Mouse (Mus musculus) 3T3-L1 (cell line): ENCODE results near the gene Wipf2.
A peak's percentile ranks its signal among the peaks of the same experiment; 100 is the strongest.

Experiments
- DNase-seq: peaks from one replicate; pipeline ENCODE4 v3.0.0-alpha.2; 2015; ENCODE audit warnings: low read depth, low spot score

Wipf2 gene

GRCm38 (mm10) chr11:98854116-98854515 is 9.3 kb upstream of the Wipf2 start:
- DNase-seq = no peak

GRCm38 (mm10) chr11:98854659-98855058 is 8.8 kb upstream of the Wipf2 start:
- no peak for DNase-seq

GRCm38 (mm10) chr11:98858759-98859731 is 4.4 kb upstream of the Wipf2 start:
- DNase-seq = peak; percentile 97

GRCm38 (mm10) chr11:98863751-98864429 is 452 bp downstream of the Wipf2 start:
- DNase-seq = peak; percentile 52

GRCm38 (mm10) chr11:98867293-98867692 is 3.9 kb downstream of the Wipf2 start:
- DNase-seq = no peak

- DNase-seq = no peak
Observed at GRCm38 (mm10) chr11:98869906-98870305, 6.5 kb downstream of the Wipf2 start.

- no peak for DNase-seq
Observed at GRCm38 (mm10) chr11:98870791-98871190, 7.4 kb downstream of the Wipf2 start.

GRCm38 (mm10) chr11:98871416-98871815 is 8.0 kb downstream of the Wipf2 start:
- DNase-seq = no peak

GRCm38 (mm10) chr11:98872040-98872439 is 8.6 kb downstream of the Wipf2 start:
- no peak for DNase-seq

- DNase-seq = peak; percentile 32
Observed at GRCm38 (mm10) chr11:98873900-98874299, 10.5 kb downstream of the Wipf2 start.

GRCm38 (mm10) chr11:98877001-98877400 is 13.6 kb downstream of the Wipf2 start:
- DNase-seq = no peak

- DNase-seq = no peak
Observed at GRCm38 (mm10) chr11:98887703-98888102, 24.3 kb downstream of the Wipf2 start.

GRCm38 (mm10) chr11:98889077-98889476 is 25.6 kb downstream of the Wipf2 start:
- no peak for DNase-seq

GRCm38 (mm10) chr11:98889977-98890376 is 26.5 kb downstream of the Wipf2 start:
- no peak for DNase-seq

- no peak for DNase-seq
Observed at GRCm38 (mm10) chr11:98892426-98892825, 29.0 kb downstream of the Wipf2 start.

- DNase-seq = no peak
Observed at GRCm38 (mm10) chr11:98900529-98901125, 37.2 kb downstream of the Wipf2 start.

- no peak for DNase-seq
Observed at GRCm38 (mm10) chr11:98902621-98903245, 39.3 kb downstream of the Wipf2 start.

- DNase-seq = no peak
Observed at GRCm38 (mm10) chr11:98904577-98904976, 41.1 kb downstream of the Wipf2 start.

GRCm38 (mm10) chr11:98905033-98905432 is 41.6 kb downstream of the Wipf2 start:
- no peak for DNase-seq

- no peak for DNase-seq
Observed at GRCm38 (mm10) chr11:98905583-98905982, 42.1 kb downstream of the Wipf2 start.

GRCm38 (mm10) chr11:98907063-98907436 is 43.6 kb downstream of the Wipf2 start:
- no peak for DNase-seq
